Mouse (Mus musculus) liver, embryonic 11.5 days (tissue): ENCODE data around the gene Ebf1. TPM values are rescaled to one million over a fixed set of nuclear protein-coding genes. Genes with fewer than 3 reads are reported as not detected.

Experiments used
- ATAC-seq: fragments of 200-750 bp; cut with Nextera tagmentation; replicated peaks from 2 replicates; pipeline ENCODE4 v1.8.0; 2017; ENCODE audit warnings: moderate number of reproducible peaks, mild to moderate bottlenecking, moderate TSS enrichment, moderate library complexity; ENCODE audit not compliant: low FRiP score
- DNase-seq: peaks from one replicate; pipeline ENCODE4 v3.0.0-alpha.2; 2017; ENCODE audit warnings: low spot score
- H3K27ac ChIP-seq: fragments of 300-500 bp; sonication (generic); 2 replicates; pipeline ENCODE4 v1.5.1; 2014; ENCODE audit warnings: mild to moderate bottlenecking, low read depth, low read length, control low read depth
- H3K27me3 ChIP-seq: fragments of 300-500 bp; sonication (generic); replicated peaks from 2 replicates; pipeline ENCODE4 v1.6.1; 2014; ENCODE audit warnings: low read length, mixed read lengths; ENCODE audit not compliant: control insufficient read depth, insufficient read depth
- H3K36me3 ChIP-seq: fragments of 300-500 bp; sonication (generic); 2 replicates; pipeline ENCODE4 v1.6.1; 2014; ENCODE audit warnings: mild to moderate bottlenecking, low read length, moderate library complexity, mixed read lengths; ENCODE audit not compliant: control insufficient read depth, insufficient read depth
- H3K4me1 ChIP-seq: fragments of 300-500 bp; sonication (generic); replicated peaks from 2 replicates; pipeline ENCODE4 v1.6.1; 2014; ENCODE audit warnings: low read length, mixed read lengths; ENCODE audit not compliant: control insufficient read depth, insufficient read depth
- H3K4me2 ChIP-seq: fragments of 300-500 bp; sonication (generic); 2 replicates; pipeline ENCODE4 v1.6.1; 2014; ENCODE audit warnings: mild to moderate bottlenecking, control low read depth, moderate library complexity
- H3K4me3 ChIP-seq: fragments of 300-500 bp; sonication (generic); 2 replicates; pipeline ENCODE4 v1.5.1; 2014; ENCODE audit warnings: low read depth, low read length, control low read depth
- H3K9ac ChIP-seq: fragments of 300-500 bp; sonication (generic); 2 replicates; pipeline ENCODE4 v1.6.1; 2014; ENCODE audit warnings: low read depth, low read length, control low read depth
- H3K9me3 ChIP-seq: fragments of 300-500 bp; sonication (generic); 2 replicates; pipeline ENCODE4 v1.6.1; 2016; ENCODE audit warnings: low read length, inconsistent platforms, mixed read lengths; ENCODE audit not compliant: control insufficient read depth
- WGBS: fragments of 180-500 bp; shearing (Covaris S2); extraction: QIAGEN DNeasy Blood & Tissue Kit; methylation state at CpG from one replicate; pipeline ENCODE4 v1.1.7; 2014; 5-methylcytosine and 5-hydroxymethylcytosine counted together
- polyA plus RNA-seq: library from polyadenylated mRNA; unstranded; fragments of >200 nt; fragmentation: Nextera tagmentation; extraction: Ambion mirVana; gene quantifications from 2 replicates; pipeline ENCODE4 v1.2.1, GENCODE M21; 2014

Gene Ebf1
- polyA plus RNA-seq, 1 experiment from 2014 or later, result 0.99 TPM

DNA sequence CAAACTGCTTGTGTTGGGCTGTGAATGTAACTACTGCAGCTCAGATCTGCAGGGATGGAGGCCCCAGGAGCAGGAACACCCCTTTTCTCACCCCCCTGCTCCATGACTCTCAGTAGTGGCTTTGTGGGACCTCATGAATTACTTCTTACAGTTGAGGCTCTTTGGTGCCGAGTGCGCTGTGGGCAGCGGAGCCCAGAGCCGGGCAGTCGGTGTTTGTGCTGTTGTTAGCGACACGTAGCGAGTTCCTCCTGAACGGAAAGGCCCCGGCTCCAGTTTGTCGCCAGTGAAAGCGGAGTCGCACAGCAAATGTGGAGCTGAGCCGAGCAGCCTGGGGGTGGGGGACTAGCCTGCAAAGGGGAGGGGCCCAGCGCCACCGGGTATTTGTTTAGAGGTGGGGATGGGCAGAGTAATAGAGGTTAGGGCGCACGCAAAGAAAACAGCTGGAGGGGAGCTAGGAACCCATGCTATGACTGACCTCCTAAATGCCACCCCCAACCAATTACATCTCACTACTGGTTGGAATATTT, 48.1 kb downstream of the Ebf1 start:
- peak overlapping the region; percentile 21; the same call in 1 of the 2 replicates for H3K4me3 ChIP-seq
- H3K36me3 ChIP-seq, result no peaks in the 10 kb centered on the region
- H3K9ac ChIP-seq, result no peak overlapping the region
- H3K4me2 ChIP-seq, result peak overlapping the region; percentile 38
- peak; percentile 45 for DNase-seq
- peaks cover 2% of the 10 kb centered on the region; the same call in 1 of the 2 replicates for H3K27me3 ChIP-seq
- 6% methylated on average over 18 of the region's 18 CpGs for WGBS
- H3K9me3 ChIP-seq, result no peaks in the 10 kb centered on the region
- ATAC-seq, result no peak
- H3K27ac ChIP-seq, result no peak overlapping the region
- H3K4me1 ChIP-seq, result no peaks in the 10 kb centered on the region

GRCm38 (mm10) chr11:44665741-44666531, 48.8 kb downstream of the Ebf1 start:
- Histone ChIP-seq H3K27ac (no peak overlapping the region), H3K27me3 (peaks cover 2% of the 10 kb centered on the region; the same call in 1 of the 2 replicates)

GRCm38 (mm10) chr11:44666741-44667140, 49.6 kb downstream of the Ebf1 start:
- Histone ChIP-seq H3K36me3 (no peaks in the 10 kb centered on the region), H3K4me3 (no peak overlapping the region), H3K27me3 (peaks cover 2% of the 10 kb centered on the region; the same call in 1 of the 2 replicates), H3K4me1 (no peaks in the 10 kb centered on the region), H3K9me3 (no peaks in the 10 kb centered on the region), H3K9ac (no peak overlapping the region), H3K4me2 (no peak overlapping the region), H3K27ac (no peak overlapping the region)
- no peak for ATAC-seq
- WGBS, result 45% methylated on average over 4 of the region's 4 CpGs
- no peak for DNase-seq

More at GRCm38 (mm10) chr11:44665741-44666531, 48.8 kb downstream of the Ebf1 start:
- H3K4me3 ChIP-seq, result no peak overlapping the region
- no peaks in the 10 kb centered on the region for H3K36me3 ChIP-seq
- 45% methylated on average over 7 of the region's 7 CpGs for WGBS
- no peaks in the 10 kb centered on the region for H3K9me3 ChIP-seq
- ATAC-seq (no peak), DNase-seq (no peak)
- H3K4me2 ChIP-seq, result peak overlapping the region; percentile 38
- no peak overlapping the region for H3K9ac ChIP-seq
- no peaks in the 10 kb centered on the region for H3K4me1 ChIP-seq

GRCm38 (mm10) chr11:44681306-44681705, 64.2 kb downstream of the Ebf1 start:
- DNase-seq (no peak), ATAC-seq (no peak)
- no peak overlapping the region for H3K27ac ChIP-seq
- H3K9me3 ChIP-seq, result no peaks in the 10 kb centered on the region
- 63% methylated on average over 2 of the region's 2 CpGs for WGBS
- no peak overlapping the region for H3K4me3 ChIP-seq
- H3K36me3 ChIP-seq, result no peaks in the 10 kb centered on the region
- H3K4me1 ChIP-seq, result no peaks in the 10 kb centered on the region
- no peaks in the 10 kb centered on the region for H3K27me3 ChIP-seq
- H3K4me2 ChIP-seq, result no peak overlapping the region
- H3K9ac ChIP-seq, result no peak overlapping the region

GRCm38 (mm10) chr11:44681995-44682394, 64.9 kb downstream of the Ebf1 start:
- Histone ChIP-seq H3K27ac (no peak overlapping the region), H3K4me1 (no peaks in the 10 kb centered on the region), H3K27me3 (no peaks in the 10 kb centered on the region), H3K36me3 (no peaks in the 10 kb centered on the region), H3K4me3 (no peak overlapping the region), H3K9ac (no peak overlapping the region), H3K4me2 (no peak overlapping the region), H3K9me3 (no peaks in the 10 kb centered on the region)
- no peak for DNase-seq
- no peak for ATAC-seq
- WGBS, result 92% methylated on average over 4 of the region's 4 CpGs

DNA sequence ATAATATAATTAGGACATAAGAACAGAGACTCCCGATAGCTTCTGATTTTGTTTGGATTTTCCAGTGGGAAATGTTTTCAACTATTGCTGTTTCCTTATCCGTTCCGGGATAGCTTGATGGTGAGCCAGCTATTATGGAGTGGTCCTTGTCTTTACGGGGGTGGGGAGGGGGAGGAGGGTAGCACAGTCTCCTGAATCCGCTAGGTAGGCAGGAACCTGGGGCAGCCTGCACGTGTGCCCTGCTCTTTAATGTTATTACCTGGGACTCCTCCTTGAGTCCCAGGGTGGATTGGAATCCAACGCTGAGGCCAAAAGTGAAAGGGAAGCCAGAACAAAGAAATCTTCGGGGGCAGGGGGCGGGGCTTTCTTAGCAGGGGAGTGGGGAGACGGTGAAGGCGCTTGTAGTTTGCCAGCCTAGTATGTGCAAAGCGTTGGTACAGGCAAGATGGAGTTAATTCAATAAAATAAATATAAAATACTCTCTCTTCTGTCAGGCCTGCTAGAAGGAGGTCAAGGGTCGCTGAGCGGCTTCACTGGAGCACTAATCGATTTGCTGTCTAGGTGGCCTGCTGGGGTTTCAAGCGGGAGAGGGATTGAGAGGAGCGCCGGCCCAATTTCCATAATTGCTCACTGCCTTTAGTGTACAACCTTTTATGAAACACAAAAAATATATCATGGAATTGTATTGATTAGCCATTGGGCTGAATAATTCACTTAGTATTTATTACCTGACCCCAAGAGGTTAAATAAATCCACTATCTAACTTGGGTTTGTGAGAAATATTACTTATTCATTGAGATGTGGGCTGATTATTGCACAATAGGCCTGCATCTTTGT, 65.8 kb downstream of the Ebf1 start:
- no peak overlapping the region for H3K27ac ChIP-seq
- H3K27me3 ChIP-seq, result no peaks in the 10 kb centered on the region
- no peak overlapping the region for H3K4me3 ChIP-seq
- H3K4me1 ChIP-seq, result no peaks in the 10 kb centered on the region
- WGBS, result 45% methylated on average over 18 of the region's 18 CpGs
- H3K9me3 ChIP-seq, result no peaks in the 10 kb centered on the region
- H3K36me3 ChIP-seq, result no peaks in the 10 kb centered on the region
- H3K9ac ChIP-seq, result no peak overlapping the region
- H3K4me2 ChIP-seq, result peak overlapping the region; percentile 20
- no peak for ATAC-seq
- no peak for DNase-seq

GRCm38 (mm10) chr11:44684486-44685076, 67.5 kb downstream of the Ebf1 start:
- Histone ChIP-seq H3K4me3 (no peak overlapping the region), H3K27me3 (no peaks in the 10 kb centered on the region), H3K27ac (no peak overlapping the region), H3K4me2 (peak overlapping the region; percentile 34; the same call in 1 of the 2 replicates), H3K9me3 (no peaks in the 10 kb centered on the region), H3K9ac (no peak overlapping the region), H3K4me1 (no peaks in the 10 kb centered on the region), H3K36me3 (no peaks in the 10 kb centered on the region)
- DNase-seq, result no peak
- 43% methylated on average over 20 of the region's 20 CpGs for WGBS
- ATAC-seq, result no peak

GRCm38 (mm10) chr11:44685129-44685528, 68.0 kb downstream of the Ebf1 start:
- Histone ChIP-seq H3K9me3 (no peaks in the 10 kb centered on the region), H3K27me3 (no peaks in the 10 kb centered on the region), H3K27ac (no peak overlapping the region), H3K4me3 (no peak overlapping the region), H3K9ac (no peak overlapping the region), H3K36me3 (no peaks in the 10 kb centered on the region), H3K4me1 (no peaks in the 10 kb centered on the region), H3K4me2 (no peak overlapping the region)
- DNase-seq, result no peak
- ATAC-seq, result no peak
- 63% methylated on average over 3 of the region's 3 CpGs for WGBS
